Mouse (Mus musculus) heart, embryonic 16.5 days (tissue): ENCODE data around the gene Ptx4. TPM values are rescaled to one million over a fixed set of nuclear protein-coding genes. Genes with fewer than 3 reads are reported as not detected.

Source experiments
- ATAC-seq: fragments of 200-750 bp; cut with Nextera tagmentation; replicated peaks from 2 replicates; pipeline ENCODE4 v1.8.0; 2017; ENCODE audit warnings: moderate number of reproducible peaks; ENCODE audit not compliant: insufficient read depth, low FRiP score; ENCODE audit errors: extremely low read depth
- H3K27ac ChIP-seq: fragments of 300-500 bp; sonication (generic); 2 replicates; pipeline ENCODE4 v1.5.1; 2014; ENCODE audit warnings: mild to moderate bottlenecking, low read length, control low read depth, moderate library complexity
- H3K27me3 ChIP-seq: fragments of 300-500 bp; sonication (generic); 2 replicates; pipeline ENCODE4 v1.6.1; 2014; ENCODE audit warnings: low read length, mixed read lengths; ENCODE audit not compliant: control insufficient read depth, insufficient read depth
- H3K36me3 ChIP-seq: fragments of 300-500 bp; sonication (generic); 2 replicates; pipeline ENCODE4 v1.6.1; 2014; ENCODE audit not compliant: control insufficient read depth, insufficient read depth
- H3K4me1 ChIP-seq: fragments of 300-500 bp; sonication (generic); 2 replicates; pipeline ENCODE4 v1.6.1; 2014; ENCODE audit warnings: low read length, mixed read lengths; ENCODE audit not compliant: control insufficient read depth, insufficient read depth
- H3K4me2 ChIP-seq: fragments of 300-500 bp; sonication (generic); 2 replicates; pipeline ENCODE4 v1.6.1; 2014; ENCODE audit warnings: low read depth, mild to moderate bottlenecking, control low read depth, low read length
- H3K4me3 ChIP-seq: fragments of 300-500 bp; sonication (generic); 2 replicates; pipeline ENCODE4 v1.5.1; 2014; ENCODE audit warnings: mild to moderate bottlenecking, control low read depth, low read length
- H3K9ac ChIP-seq: fragments of 300-500 bp; sonication (generic); 2 replicates; pipeline ENCODE4 v1.6.1; 2014; ENCODE audit warnings: low read length, control low read depth
- H3K9me3 ChIP-seq: fragments of 300-500 bp; sonication (generic); replicated peaks from 2 replicates; pipeline ENCODE4 v1.6.1; 2016; ENCODE audit warnings: low read length; ENCODE audit not compliant: control insufficient read depth
- WGBS: fragments of 180-500 bp; shearing (Covaris S2); extraction: QIAGEN DNeasy Blood & Tissue Kit; methylation state at CpG from one replicate; pipeline ENCODE4 v1.1.7; 2014; 5-methylcytosine and 5-hydroxymethylcytosine counted together
- polyA plus RNA-seq: library from polyadenylated mRNA; unstranded; fragments of >200 nt; fragmentation: Nextera tagmentation; extraction: Ambion mirVana; gene quantifications from 2 replicates; pipeline ENCODE4 v1.2.1, GENCODE M21; 2015

The Ptx4 gene
- polyA plus RNA-seq, 1 experiment from 2014 or later, result 0.20 TPM

- ATAC-seq, result no peak
- H3K36me3 ChIP-seq, result 0 out of 2 replicates have a peak, but pooled peaks cover 3% of the 10 kb centered on the region
- no peaks in the 10 kb centered on the region for H3K9me3 ChIP-seq
- H3K9ac ChIP-seq, result no peak overlapping the region
- H3K4me3 ChIP-seq, result no peak overlapping the region
- H3K27me3 ChIP-seq, result no peaks in the 10 kb centered on the region
- no peak overlapping the region for H3K27ac ChIP-seq
- no peak overlapping the region for H3K4me2 ChIP-seq
- 82% methylated on average over 13 of the region's 13 CpGs for WGBS
- H3K4me1 ChIP-seq, result peaks cover 31% of the 10 kb centered on the region
These were observed 35.6 kb upstream of the Ptx4 start for GRCm38 (mm10) chr17:25084835-25085385.

- Histone ChIP-seq H3K4me2 (no peak overlapping the region), H3K27me3 (no peaks in the 10 kb centered on the region), H3K4me3 (no peak overlapping the region), H3K4me1 (peaks cover 26% of the 10 kb centered on the region), H3K9me3 (no peaks in the 10 kb centered on the region), H3K9ac (no peak overlapping the region), H3K36me3 (0 out of 2 replicates have a peak, but pooled peaks cover 3% of the 10 kb centered on the region), H3K27ac (no peak overlapping the region)
- no peak for ATAC-seq
- 87% methylated on average over 7 of the region's 7 CpGs for WGBS
These were observed 33.8 kb upstream of the Ptx4 start for GRCm38 (mm10) chr17:25086724-25087123.

DNA sequence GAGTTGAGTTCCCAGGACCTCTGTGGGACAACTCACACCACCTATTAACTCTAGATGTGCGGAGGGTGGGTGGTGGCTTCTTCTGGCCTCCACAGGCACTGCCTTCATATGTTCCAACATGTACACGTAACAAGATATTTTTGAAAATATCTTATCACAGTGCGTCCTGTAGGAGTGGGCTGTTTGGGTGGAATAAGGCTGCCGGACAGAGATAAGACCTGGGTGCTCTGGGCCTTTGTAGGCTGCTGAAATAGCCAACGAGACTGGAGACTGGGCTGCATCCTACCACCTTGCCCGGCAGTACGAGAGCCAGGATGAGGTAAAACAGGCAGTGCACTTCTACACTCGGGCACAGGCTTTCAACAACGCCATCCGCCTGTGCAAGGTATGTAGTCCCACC lies 31.4 kb upstream of the Ptx4 start:
- no peak for ATAC-seq
- peaks cover 3% of the 10 kb centered on the region for H3K4me1 ChIP-seq
- no peak overlapping the region for H3K4me2 ChIP-seq
- H3K4me3 ChIP-seq, result no peak overlapping the region
- no peaks in the 10 kb centered on the region for H3K9me3 ChIP-seq
- no peak overlapping the region for H3K9ac ChIP-seq
- 56% methylated on average over 10 of the region's 10 CpGs for WGBS
- H3K27ac ChIP-seq, result no peak overlapping the region
- no peaks in the 10 kb centered on the region for H3K27me3 ChIP-seq
- peaks cover 7% of the 10 kb centered on the region; the same call in 1 of the 2 replicates for H3K36me3 ChIP-seq

DNA sequence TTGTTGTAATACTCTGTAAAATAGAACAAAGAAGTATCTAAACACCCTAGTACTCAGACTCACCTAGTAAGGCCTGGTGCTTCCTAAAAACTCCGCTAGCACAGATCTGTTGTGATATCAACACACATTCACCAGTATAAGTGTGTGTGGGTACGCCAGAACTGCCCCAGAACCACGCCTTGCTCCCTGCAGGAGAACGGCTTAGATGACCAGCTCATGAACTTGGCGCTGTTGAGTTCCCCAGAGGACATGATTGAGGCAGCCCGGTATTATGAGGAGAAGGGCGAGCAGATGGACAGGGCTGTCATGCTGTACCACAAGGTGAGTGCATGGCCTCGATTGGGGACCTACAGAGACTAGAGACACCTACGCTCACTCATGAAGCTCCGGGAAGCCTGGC lies 30.1 kb upstream of the Ptx4 start:
- Histone ChIP-seq H3K27me3 (no peaks in the 10 kb centered on the region), H3K4me1 (no peaks in the 10 kb centered on the region), H3K4me3 (no peak overlapping the region), H3K9ac (no peak overlapping the region), H3K4me2 (no peak overlapping the region), H3K36me3 (peaks cover 7% of the 10 kb centered on the region; the same call in 1 of the 2 replicates), H3K9me3 (no peaks in the 10 kb centered on the region), H3K27ac (no peak overlapping the region)
- ATAC-seq, result no peak
- WGBS, result 87% methylated on average over 10 of the region's 10 CpGs

- WGBS, result 85% methylated on average over 2 of the region's 2 CpGs
- no peak overlapping the region for H3K9ac ChIP-seq
- no peaks in the 10 kb centered on the region for H3K4me1 ChIP-seq
- H3K4me3 ChIP-seq, result no peak overlapping the region
- ATAC-seq, result no peak
- H3K4me2 ChIP-seq, result no peak overlapping the region
- no peak overlapping the region for H3K27ac ChIP-seq
- H3K9me3 ChIP-seq, result no peaks in the 10 kb centered on the region
- H3K36me3 ChIP-seq, result peaks cover 25% of the 10 kb centered on the region
- H3K27me3 ChIP-seq, result no peaks in the 10 kb centered on the region
These were observed 24.3 kb upstream of the Ptx4 start for GRCm38 (mm10) chr17:25096221-25096620.

- Histone ChIP-seq H3K36me3 (peaks cover 55% of the 10 kb centered on the region), H3K4me2 (no peak overlapping the region), H3K4me3 (no peak overlapping the region), H3K27ac (no peak overlapping the region), H3K9ac (no peak overlapping the region), H3K4me1 (no peaks in the 10 kb centered on the region), H3K27me3 (no peaks in the 10 kb centered on the region), H3K9me3 (no peaks in the 10 kb centered on the region)
- ATAC-seq, result no peak
- 87% methylated on average over 6 of the region's 6 CpGs for WGBS
These were observed 20.5 kb upstream of the Ptx4 start for GRCm38 (mm10) chr17:25100052-25100451.

DNA sequence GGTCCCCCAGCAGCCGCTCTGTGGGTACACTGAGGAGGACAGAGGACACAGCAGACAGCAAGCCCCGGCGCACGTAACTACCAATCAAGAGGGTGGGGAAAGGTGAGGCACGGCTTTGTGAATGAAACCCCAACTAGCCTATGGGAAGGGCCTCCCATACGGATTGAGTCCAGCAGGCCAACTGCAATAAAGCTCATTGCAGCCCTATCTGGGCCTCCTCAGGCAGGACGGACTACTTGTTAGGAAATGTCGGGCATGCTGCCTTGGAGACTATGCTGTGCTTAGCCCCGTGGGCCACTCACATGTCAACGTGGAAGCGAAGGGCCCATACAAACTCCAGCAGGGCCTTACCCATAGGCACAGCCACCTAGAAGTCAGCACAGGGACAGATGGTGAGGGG lies 19.2 kb upstream of the Ptx4 start:
- H3K27me3 ChIP-seq, result no peaks in the 10 kb centered on the region
- H3K4me3 ChIP-seq, result no peak overlapping the region
- H3K36me3 ChIP-seq, result peaks cover 55% of the 10 kb centered on the region
- H3K27ac ChIP-seq, result no peak overlapping the region
- no peak overlapping the region for H3K4me2 ChIP-seq
- no peak overlapping the region for H3K9ac ChIP-seq
- no peaks in the 10 kb centered on the region for H3K9me3 ChIP-seq
- ATAC-seq, result no peak
- no peaks in the 10 kb centered on the region for H3K4me1 ChIP-seq
- WGBS, result 87% methylated on average over 11 of the region's 11 CpGs

DNA sequence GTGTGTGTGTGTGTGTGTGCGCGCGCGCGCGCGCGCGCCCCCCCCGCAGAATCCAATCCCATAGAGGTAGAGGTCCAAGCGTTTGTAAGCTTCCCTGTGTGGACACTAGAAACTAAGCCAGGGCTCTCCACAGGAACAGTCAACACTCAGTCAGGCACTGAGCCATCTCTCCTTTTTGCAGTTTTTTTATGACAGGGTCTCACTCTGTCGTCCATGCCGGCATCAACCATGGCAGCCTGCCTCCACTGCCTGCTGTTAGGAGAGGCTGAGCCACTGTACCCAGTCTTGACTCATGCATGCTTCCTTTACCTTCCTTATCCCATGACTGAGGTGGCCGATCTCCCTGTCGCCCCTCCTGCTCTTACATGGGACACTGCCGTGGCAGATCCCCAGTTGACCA lies 12.8 kb upstream of the Ptx4 start:
- peaks cover 34% of the 10 kb centered on the region for H3K36me3 ChIP-seq
- 68% methylated on average over 16 of the region's 16 CpGs for WGBS
- peaks cover 11% of the 10 kb centered on the region; the same call in 1 of the 2 replicates for H3K4me1 ChIP-seq
- H3K4me2 ChIP-seq, result no peak overlapping the region
- H3K4me3 ChIP-seq, result no peak overlapping the region
- no peaks in the 10 kb centered on the region for H3K27me3 ChIP-seq
- H3K9ac ChIP-seq, result no peak overlapping the region
- H3K27ac ChIP-seq, result no peak overlapping the region
- no peaks in the 10 kb centered on the region for H3K9me3 ChIP-seq
- no peak for ATAC-seq

DNA sequence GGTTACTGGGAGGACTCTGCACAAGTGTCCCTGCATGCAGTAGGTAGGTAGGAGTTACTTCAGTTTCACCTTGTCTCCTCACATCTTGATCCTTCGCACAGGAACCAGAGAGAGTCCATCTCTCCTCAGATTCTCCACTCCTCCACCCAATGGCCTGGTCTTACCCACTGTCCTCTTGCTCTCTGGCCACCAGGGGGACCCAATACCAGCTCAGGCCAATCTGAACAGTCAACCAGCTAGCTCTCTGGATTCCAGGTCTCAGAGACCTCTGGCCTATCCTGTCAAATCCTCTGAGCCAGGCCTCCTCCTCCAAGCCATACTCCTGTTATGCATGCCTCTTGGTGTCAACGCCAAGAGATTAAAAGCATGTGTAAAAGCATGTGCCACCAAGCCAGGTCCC lies 11.0 kb upstream of the Ptx4 start:
- H3K9ac ChIP-seq, result no peak overlapping the region
- WGBS, result 81% methylated on average over 2 of the region's 2 CpGs

More for the DNA sequence above, 11.0 kb upstream of the Ptx4 start:
- no peaks in the 10 kb centered on the region for H3K27me3 ChIP-seq
- H3K4me2 ChIP-seq, result no peak overlapping the region
- H3K4me1 ChIP-seq, result peaks cover 14% of the 10 kb centered on the region
- no peak for ATAC-seq
- H3K9me3 ChIP-seq, result no peaks in the 10 kb centered on the region
- no peak overlapping the region for H3K27ac ChIP-seq
- H3K4me3 ChIP-seq, result no peak overlapping the region
- H3K36me3 ChIP-seq, result peaks cover 18% of the 10 kb centered on the region
